Mouse (Mus musculus): ENCODE data around the gene Ddost.

Gene Ddost

GRCm38 (mm10) chr4:138337341-138337740 is 32.8 kb downstream of the Ddost start:
- DNase-seq (ENCODE audit: low read depth, low spot score) = no peak

- peak; percentile 71 for DNase-seq (ENCODE audit: low read depth, low spot score)
Observed at GRCm38 (mm10) chr4:138339963-138340362, 35.4 kb downstream of the Ddost start.

GRCm38 (mm10) chr4:138341393-138341792 is 36.9 kb downstream of the Ddost start:
- DNase-seq (ENCODE audit: low read depth, low spot score) = no peak

GRCm38 (mm10) chr4:138342048-138342447 is 37.5 kb downstream of the Ddost start:
- no peak for DNase-seq (ENCODE audit: low read depth, low spot score)

- no peak for DNase-seq (ENCODE audit: low read depth, low spot score)
Observed at GRCm38 (mm10) chr4:138342778-138343177, 38.2 kb downstream of the Ddost start.

GRCm38 (mm10) chr4:138343341-138343837 is 38.9 kb downstream of the Ddost start:
- no peak for DNase-seq (ENCODE audit: low read depth, low spot score)

- DNase-seq (ENCODE audit: low read depth, low spot score) = no peak
Observed at GRCm38 (mm10) chr4:138344891-138345545, 40.5 kb downstream of the Ddost start.

GRCm38 (mm10) chr4:138347280-138347679 is 42.8 kb downstream of the Ddost start:
- DNase-seq (ENCODE audit: low read depth, low spot score) = no peak

- DNase-seq (ENCODE audit: low read depth, low spot score) = no peak
Observed at GRCm38 (mm10) chr4:138348716-138349115, 44.2 kb downstream of the Ddost start.

GRCm38 (mm10) chr4:138351821-138352220 is 47.3 kb downstream of the Ddost start:
- peak; percentile 63 for DNase-seq (ENCODE audit: low read depth, low spot score)

- no peak for DNase-seq (ENCODE audit: low read depth, low spot score)
Observed at GRCm38 (mm10) chr4:138352692-138353091, 48.2 kb downstream of the Ddost start.

- DNase-seq (ENCODE audit: low read depth, low spot score) = no peak
Observed at GRCm38 (mm10) chr4:138353438-138354171, 49.1 kb downstream of the Ddost start.

GRCm38 (mm10) chr4:138355496-138355895 is 51.0 kb downstream of the Ddost start:
- no peak for DNase-seq (ENCODE audit: low read depth, low spot score)

GRCm38 (mm10) chr4:138356141-138356540 is 51.6 kb downstream of the Ddost start:
- no peak for DNase-seq (ENCODE audit: low read depth, low spot score)

- DNase-seq (ENCODE audit: low read depth, low spot score) = no peak
Observed at GRCm38 (mm10) chr4:138356551-138356950, 52.0 kb downstream of the Ddost start.

GRCm38 (mm10) chr4:138358176-138358575 is 53.6 kb downstream of the Ddost start:
- no peak for DNase-seq (ENCODE audit: low read depth, low spot score)

- no peak for DNase-seq (ENCODE audit: low read depth, low spot score)
Observed at GRCm38 (mm10) chr4:138361370-138361821, 56.9 kb downstream of the Ddost start.
